Mouse (Mus musculus): ENCODE measurements around the gene 4931428L18Rik.

The 4931428L18Rik gene

GRCm38 (mm10) chr1:30948361-30948949, 274.0 kb downstream of the 4931428L18Rik start:
- DNase-seq (ENCODE audit: extremely low read depth, low read depth): peak; percentile 63

Measured in MEL-GATA-1-ER (cell line).